Mouse (Mus musculus) left cerebral cortex, adult 18-20 months (tissue): ENCODE results near the gene Taar6. TPM values are rescaled to one million over a fixed set of nuclear protein-coding genes. Genes with fewer than 3 reads are reported as not detected.

Experiments
- DNase-seq, 2 experiments: peaks; one replicate each; pipeline ENCODE4 v3.0.0; 2021 to 2022; ENCODE audit warnings: low spot score in 2 of 2, mixed read lengths in 1 of 2
- long read RNA-seq, 2 experiments: library from polyadenylated mRNA; stranded (forward); transcript quantifications; one replicate each; pipeline ENCODE4 v2.0.0; 2021
- total RNA-seq, 2 experiments: library from RNA; stranded (reverse); gene quantifications; 2 replicates each; pipeline ENCODE4 v1.2.3; 2021

The Taar6 gene
- not detected for total RNA-seq
- long read RNA-seq, experiment 1, result 0 reads
- long read RNA-seq, experiment 2, result 0 reads

- no peak for DNase-seq
Measured at GRCm38 (mm10) chr10:23985546-23985945, at the start of gene Taar6. Taar6 (minus strand) TSS chr10:23985646.

- no peak for DNase-seq
Measured at GRCm38 (mm10) chr10:24031347-24031746, 45.9 kb upstream of the Taar6 start.

GRCm38 (mm10) chr10:24026922-24027321 is 41.5 kb upstream of the Taar6 start, which contains the start of gene Taar7d:
Taar7d (plus strand) TSS chr10:24027222.
- no peak for DNase-seq

- no peak for DNase-seq
Measured at GRCm38 (mm10) chr10:24008143-24008542, 22.7 kb upstream of the Taar6 start.

- DNase-seq, result no peak
Measured at GRCm38 (mm10) chr10:24007034-24007433, 21.6 kb upstream of the Taar6 start.

- no peak for DNase-seq
Measured at GRCm38 (mm10) chr10:24006442-24006841, 21.0 kb upstream of the Taar6 start.

- no peak for DNase-seq
Measured at GRCm38 (mm10) chr10:23999639-24000038, 14.2 kb upstream of the Taar6 start, which contains the start of gene Taar7b. Taar7b (plus strand) TSS chr10:23999939.

GRCm38 (mm10) chr10:23993381-23993780 is 7.9 kb upstream of the Taar6 start, which contains the start of gene Taar7a:
Taar7a (minus strand) TSS chr10:23993481.
- no peak for DNase-seq

GRCm38 (mm10) chr10:23986419-23986818 is 973 bp upstream of the Taar6 start:
- no peak for DNase-seq

- DNase-seq, result peak; percentile 69 to 72
Measured at GRCm38 (mm10) chr10:23978901-23979705, 6.3 kb downstream of the Taar6 start.

GRCm38 (mm10) chr10:23977958-23978357 is 7.5 kb downstream of the Taar6 start:
- DNase-seq, result no peak

GRCm38 (mm10) chr10:23971256-23971655 is 14.2 kb downstream of the Taar6 start:
- no peak for DNase-seq

GRCm38 (mm10) chr10:23970656-23971165 is 14.7 kb downstream of the Taar6 start, which contains the start of gene Taar5:
Taar5 (plus strand) TSS chr10:23970706.
- DNase-seq, result no peak

- no peak for DNase-seq
Measured at GRCm38 (mm10) chr10:23964921-23965610, 20.4 kb downstream of the Taar6 start.

- DNase-seq, result no peak
Measured at GRCm38 (mm10) chr10:23963444-23963843, 22.0 kb downstream of the Taar6 start.

- no peak for DNase-seq
Measured at GRCm38 (mm10) chr10:23960444-23960915, 25.0 kb downstream of the Taar6 start, which contains the start of gene Taar4. Taar4 (plus strand) TSS chr10:23960494.

- DNase-seq, result no peak
Measured at GRCm38 (mm10) chr10:23959071-23959470, 26.4 kb downstream of the Taar6 start.

GRCm38 (mm10) chr10:23951714-23952113 is 33.7 kb downstream of the Taar6 start:
- DNase-seq, result no peak

GRCm38 (mm10) chr10:23949508-23950005 is 35.9 kb downstream of the Taar6 start, which contains the start of gene Taar3:
Taar3 (plus strand) TSS chr10:23949558.
- DNase-seq, result peak in 1 of 2 experiments; percentile 6

- no peak for DNase-seq
Measured at GRCm38 (mm10) chr10:23948026-23948425, 37.4 kb downstream of the Taar6 start.

GRCm38 (mm10) chr10:23942465-23942864 is 43.0 kb downstream of the Taar6 start:
- no peak for DNase-seq
